Mouse (Mus musculus) neural tube, embryonic 11.5 days (tissue): Measurements from ENCODE around the gene Wdr4. TPM values are rescaled to one million over a fixed set of nuclear protein-coding genes. Genes with fewer than 3 reads are reported as not detected.
"Not testable (repeated sequence)": the region's sequence is repeated elsewhere in the genome, so short reads cannot be mapped to it uniquely, and the experiment has no call there.

Experiments used
- ATAC-seq: fragments of 200-750 bp; cut with Nextera tagmentation; 2 replicates; pipeline ENCODE4 v1.8.0; 2017; ENCODE audit warnings: moderate number of reproducible peaks, mild to moderate bottlenecking, moderate TSS enrichment, moderate library complexity; ENCODE audit not compliant: insufficient read depth, low FRiP score, low TSS enrichment
- DNase-seq: peaks from one replicate; pipeline ENCODE4 v3.0.0-alpha.2; 2015; ENCODE audit warnings: low spot score
- H3K27ac ChIP-seq: fragments of 300-500 bp; sonication (generic); 2 replicates; pipeline ENCODE4 v1.5.1; 2014; ENCODE audit warnings: low read depth, mild to moderate bottlenecking, low read length
- H3K27me3 ChIP-seq: fragments of 300-500 bp; sonication (generic); 2 replicates; pipeline ENCODE4 v1.6.1; 2014; ENCODE audit warnings: mild to moderate bottlenecking, low read length, mixed read lengths; ENCODE audit not compliant: control insufficient read depth, insufficient read depth
- H3K36me3 ChIP-seq: fragments of 300-500 bp; sonication (generic); 2 replicates; pipeline ENCODE4 v1.6.1; 2014; ENCODE audit warnings: mild to moderate bottlenecking, low read length, moderate library complexity, mixed read lengths; ENCODE audit not compliant: control insufficient read depth, insufficient read depth
- H3K4me1 ChIP-seq: fragments of 300-500 bp; sonication (generic); 2 replicates; pipeline ENCODE4 v1.6.1; 2014; ENCODE audit warnings: low read length, mixed read lengths; ENCODE audit not compliant: control insufficient read depth, insufficient read depth
- H3K4me2 ChIP-seq: fragments of 300-500 bp; sonication (generic); 2 replicates; pipeline ENCODE4 v1.6.1; 2014; ENCODE audit warnings: low read depth, mild to moderate bottlenecking, moderate library complexity
- H3K4me3 ChIP-seq: fragments of 300-500 bp; sonication (generic); 2 replicates; pipeline ENCODE4 v1.5.1; 2014; ENCODE audit warnings: low read depth, low read length
- H3K9ac ChIP-seq: fragments of 300-500 bp; sonication (generic); 2 replicates; pipeline ENCODE4 v1.6.1; 2014; ENCODE audit warnings: mild to moderate bottlenecking, low read length
- H3K9me3 ChIP-seq: fragments of 300-500 bp; sonication (generic); 2 replicates; pipeline ENCODE4 v1.6.1; 2016; ENCODE audit warnings: low read length; ENCODE audit not compliant: control insufficient read depth
- WGBS: fragments of 180-500 bp; shearing (Covaris S2); extraction: QIAGEN DNeasy Blood & Tissue Kit; methylation state at CpG from one replicate; pipeline ENCODE4 v1.1.7; 2014; 5-methylcytosine and 5-hydroxymethylcytosine counted together
- polyA plus RNA-seq: library from polyadenylated mRNA; unstranded; fragments of >200 nt; fragmentation: Nextera tagmentation; extraction: Ambion mirVana; gene quantifications from 2 replicates; pipeline ENCODE4 v1.2.1, GENCODE M21; 2014

The Wdr4 gene
- polyA plus RNA-seq, 1 experiment from 2014 or later: 42.5 TPM

GRCm38 (mm10) chr17:31557947-31558542 is 38.3 kb upstream of the Wdr4 start:
- Histone ChIP-seq H3K9ac (no peak overlapping the region), H3K4me2 (no peak overlapping the region), H3K9me3 (no peaks in the 10 kb centered on the region), H3K36me3 (no peaks in the 10 kb centered on the region; the same call in 1 of the 2 replicates), H3K27me3 (no peaks in the 10 kb centered on the region), H3K4me3 (no peak overlapping the region), H3K4me1 (no peaks in the 10 kb centered on the region), H3K27ac (peak overlapping the region; percentile 49)
- 75% methylated on average over 10 of the region's 10 CpGs for WGBS
- ATAC-seq: no peak
- no peak for DNase-seq

- no peak for ATAC-seq
Measured at GRCm38 (mm10) chr17:31557124-31557880, 37.5 kb upstream of the Wdr4 start.

GRCm38 (mm10) chr17:31556253-31556652 is 36.5 kb upstream of the Wdr4 start:
- H3K4me2 ChIP-seq: no peak overlapping the region
- DNase-seq (no peak), ATAC-seq (no peak)
- H3K9me3 ChIP-seq: no peaks in the 10 kb centered on the region
- WGBS: 76% methylated on average over 4 of the region's 4 CpGs
- H3K9ac ChIP-seq: no peak overlapping the region
- H3K27me3 ChIP-seq: no peaks in the 10 kb centered on the region
- H3K36me3 ChIP-seq: no peaks in the 10 kb centered on the region; the same call in 1 of the 2 replicates
- no peaks in the 10 kb centered on the region for H3K4me1 ChIP-seq
- H3K27ac ChIP-seq: no peak overlapping the region
- no peak overlapping the region for H3K4me3 ChIP-seq

More at GRCm38 (mm10) chr17:31557124-31557880, 37.5 kb upstream of the Wdr4 start:
- Histone ChIP-seq H3K4me1 (no peaks in the 10 kb centered on the region), H3K4me3 (no peak overlapping the region), H3K36me3 (no peaks in the 10 kb centered on the region; the same call in 1 of the 2 replicates), H3K4me2 (no peak overlapping the region), H3K9me3 (no peaks in the 10 kb centered on the region), H3K27ac (peak overlapping the region; percentile 49), H3K27me3 (no peaks in the 10 kb centered on the region), H3K9ac (no peak overlapping the region)
- 64% methylated on average over 11 of the region's 11 CpGs for WGBS
- peak; percentile 53 for DNase-seq

- not testable (repeated sequence) for ATAC-seq, H3K9ac ChIP-seq, DNase-seq, H3K27me3 ChIP-seq, H3K36me3 ChIP-seq, H3K4me1 ChIP-seq, H3K4me2 ChIP-seq, H3K9me3 ChIP-seq, H3K27ac ChIP-seq, H3K4me3 ChIP-seq
- 94% methylated on average over 23 of the region's 23 CpGs for WGBS
Measured at GRCm38 (mm10) chr17:31552601-31553000, 32.8 kb upstream of the Wdr4 start.

GRCm38 (mm10) chr17:31549389-31549788 is 29.6 kb upstream of the Wdr4 start:
- peak; percentile 25 for DNase-seq
- WGBS: 43% methylated on average over 8 of the region's 8 CpGs
- ATAC-seq: no peak
- Histone ChIP-seq H3K4me2 (no peak overlapping the region), H3K27ac (0 out of 2 replicates have a peak overlapping the region, but pooled peaks have one; percentile 29), H3K4me1 (peaks cover 3% of the 10 kb centered on the region; the same call in 1 of the 2 replicates), H3K27me3 (no peaks in the 10 kb centered on the region), H3K9me3 (no peaks in the 10 kb centered on the region), H3K9ac (peak overlapping the region; percentile 11; the same call in 1 of the 2 replicates), H3K36me3 (no peaks in the 10 kb centered on the region), H3K4me3 (no peak overlapping the region)

GRCm38 (mm10) chr17:31547974-31548373 is 28.2 kb upstream of the Wdr4 start:
- ATAC-seq: no peak
- H3K27ac ChIP-seq: no peak overlapping the region
- H3K27me3 ChIP-seq: no peaks in the 10 kb centered on the region
- no peak overlapping the region for H3K4me3 ChIP-seq
- H3K4me2 ChIP-seq: no peak overlapping the region
- 73% methylated on average over 3 of the region's 3 CpGs for WGBS
- no peaks in the 10 kb centered on the region for H3K36me3 ChIP-seq
- peaks cover 3% of the 10 kb centered on the region; the same call in 1 of the 2 replicates for H3K4me1 ChIP-seq
- DNase-seq: no peak
- H3K9me3 ChIP-seq: no peaks in the 10 kb centered on the region
- H3K9ac ChIP-seq: no peak overlapping the region

- H3K27me3 ChIP-seq: no peaks in the 10 kb centered on the region
- no peak overlapping the region for H3K27ac ChIP-seq
- 88% methylated on average over 9 of the region's 9 CpGs for WGBS
- ATAC-seq (no peak), DNase-seq (no peak)
- H3K4me3 ChIP-seq: no peak overlapping the region
- no peaks in the 10 kb centered on the region for H3K9me3 ChIP-seq
- peaks cover 6% of the 10 kb centered on the region; the same call in 1 of the 2 replicates for H3K4me1 ChIP-seq
- no peak overlapping the region for H3K9ac ChIP-seq
- no peaks in the 10 kb centered on the region for H3K36me3 ChIP-seq
- H3K4me2 ChIP-seq: no peak overlapping the region
Measured at GRCm38 (mm10) chr17:31546444-31547196, 26.8 kb upstream of the Wdr4 start.

- WGBS: 40% methylated on average over 6 of the region's 6 CpGs
- Histone ChIP-seq H3K4me2 (no peak overlapping the region), H3K9me3 (no peaks in the 10 kb centered on the region)
Measured at GRCm38 (mm10) chr17:31543574-31543973, 23.8 kb upstream of the Wdr4 start.

More at GRCm38 (mm10) chr17:31543574-31543973, 23.8 kb upstream of the Wdr4 start:
- ATAC-seq (no peak), DNase-seq (no peak)
- Histone ChIP-seq H3K4me3 (no peak overlapping the region), H3K9ac (no peak overlapping the region), H3K36me3 (no peaks in the 10 kb centered on the region), H3K27me3 (no peaks in the 10 kb centered on the region), H3K4me1 (peaks cover 2% of the 10 kb centered on the region; the same call in 1 of the 2 replicates), H3K27ac (no peak overlapping the region)
